Mouse (Mus musculus) retina, postnatal 1 day (tissue): ENCODE data around the gene Nat8l.

ENCODE experiments used
- DNase-seq: peaks from one replicate; pipeline ENCODE4 v3.0.0-alpha.2; 2012

Nat8l gene

GRCm38 (mm10) chr5:34004618-34005017 is 8.8 kb downstream of the Nat8l start:
- no peak for DNase-seq

DNA sequence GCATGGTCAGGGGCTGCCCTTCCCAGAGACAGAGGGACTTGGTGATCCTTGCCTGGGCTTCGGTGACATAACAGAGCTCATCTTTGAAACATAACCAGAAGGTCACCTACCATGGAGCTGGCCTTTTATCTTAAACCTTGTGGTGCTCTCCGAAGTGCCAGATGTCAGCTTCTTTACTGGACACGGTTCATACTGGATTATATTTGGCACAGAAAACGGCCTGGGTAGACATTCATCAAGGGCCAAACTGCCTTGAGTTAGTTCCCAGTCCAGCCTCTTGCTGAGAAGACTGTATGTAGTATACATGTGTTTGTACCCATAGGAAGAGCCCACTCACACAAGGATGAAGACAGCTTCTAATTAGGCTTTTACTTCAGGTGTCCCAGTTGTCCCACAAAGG is 11.0 kb downstream of the Nat8l start:
- DNase-seq, result no peak

DNA sequence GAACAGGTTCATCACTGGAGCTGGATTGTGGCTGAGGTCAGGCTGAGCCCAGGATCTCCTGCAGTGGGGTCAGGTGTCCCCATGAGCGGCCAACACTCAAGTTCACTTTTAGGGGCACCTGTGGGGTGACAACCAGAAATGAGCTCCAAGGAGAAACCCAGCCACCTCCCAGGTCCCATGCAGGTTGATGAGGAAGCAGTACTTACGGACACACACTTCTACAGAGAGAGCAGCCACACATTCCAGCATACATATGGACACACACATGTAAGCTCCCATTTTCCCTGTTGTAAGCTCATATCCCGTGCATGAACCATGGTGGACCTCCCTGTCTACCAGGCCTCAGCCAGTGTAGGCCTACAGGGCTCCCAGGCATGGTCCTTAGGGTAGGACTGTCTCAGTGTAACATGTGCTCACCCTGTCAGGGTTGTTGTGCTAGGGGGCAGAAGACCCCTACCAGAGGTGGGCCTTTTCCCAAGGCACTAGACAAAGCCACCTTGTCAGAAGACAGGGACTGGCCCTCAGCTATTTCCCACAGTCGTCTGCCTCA is 11.7 kb downstream of the Nat8l start:
- no peak for DNase-seq

DNA sequence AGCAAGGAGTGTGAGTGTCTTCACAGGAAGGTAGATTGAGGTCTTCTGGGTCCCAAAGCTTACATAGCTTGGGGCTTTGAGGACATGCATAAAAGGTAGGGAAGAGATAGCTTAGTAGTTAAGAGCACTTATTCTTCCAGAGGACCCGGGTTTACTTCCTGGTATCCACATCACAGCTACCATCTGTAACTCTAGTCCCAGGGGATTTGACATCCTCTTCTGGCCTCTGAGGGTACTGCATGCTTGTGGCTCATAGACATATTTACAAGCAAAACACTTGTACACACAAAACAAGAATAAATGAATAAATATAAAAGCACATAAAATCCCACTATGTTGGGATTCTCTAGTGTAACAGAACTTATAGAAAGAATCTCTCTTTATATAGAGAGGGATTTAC is 18.9 kb downstream of the Nat8l start:
- DNase-seq, result peak; percentile 37

- no peak for DNase-seq
Observed at GRCm38 (mm10) chr5:34018968-34019367, 23.2 kb downstream of the Nat8l start.

DNA sequence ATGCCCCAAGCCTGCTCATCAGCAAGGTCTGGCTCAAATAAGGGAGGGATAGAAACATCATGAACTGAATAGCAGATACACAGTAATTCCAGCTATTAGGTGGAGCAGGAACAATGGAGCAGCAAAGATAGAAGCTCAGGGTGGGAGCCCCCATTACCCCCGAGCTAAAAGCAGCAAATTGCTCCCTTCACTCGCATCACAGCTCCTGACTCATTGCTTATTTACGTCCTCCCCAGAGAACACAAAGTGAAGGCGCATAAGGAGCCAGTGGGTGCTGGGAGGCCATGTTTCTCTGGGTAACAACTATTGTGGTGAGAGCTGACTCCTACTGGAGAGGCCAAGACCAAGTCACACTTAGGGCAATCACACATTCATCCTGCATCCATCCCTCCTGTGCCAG is 34.3 kb downstream of the Nat8l start:
- DNase-seq, result no peak

DNA sequence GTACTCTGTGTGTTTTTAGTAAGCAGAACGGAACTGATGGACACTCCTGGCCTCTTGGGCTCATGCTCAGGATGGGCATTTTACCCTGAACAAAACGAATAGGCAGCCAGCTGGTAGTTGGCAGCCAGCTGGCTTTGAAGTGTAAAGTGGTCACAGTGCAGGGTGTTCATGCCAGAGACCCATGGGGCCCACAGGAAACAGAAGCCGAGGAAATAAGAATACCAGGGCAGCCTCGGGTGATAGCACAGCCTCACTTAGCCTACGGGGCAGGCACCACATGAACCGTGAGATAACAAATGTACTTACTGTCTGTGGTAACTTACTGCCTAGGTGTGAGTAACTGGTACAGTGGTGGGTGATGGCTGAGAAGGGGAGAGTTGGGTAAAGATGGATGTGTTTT is 35.2 kb downstream of the Nat8l start:
- DNase-seq, result no peak

GRCm38 (mm10) chr5:34032520-34032919 is 36.7 kb downstream of the Nat8l start:
- no peak for DNase-seq
